Mouse (Mus musculus): ENCODE measurements at regions not wholly inside any gene's neighbourhood (a gene's known extent, or its start where the extent isn't known, plus 50 kb on each side); places are given as distances from the start of the nearest gene placed in this dataset.

- no peak for DNase-seq (ENCODE audit: low read depth)
These were observed 195.3 kb upstream of the Gm5148 start for GRCm38 (mm10) chr3:37919450-37920156.

GRCm38 (mm10) chr3:37916786-37917479 lies 192.6 kb upstream of the Gm5148 start:
- DNase-seq (ENCODE audit: low read depth), result no peak

GRCm38 (mm10) chr3:37916281-37916680 lies 192.0 kb upstream of the Gm5148 start:
- DNase-seq (ENCODE audit: low read depth), result no peak

DNA sequence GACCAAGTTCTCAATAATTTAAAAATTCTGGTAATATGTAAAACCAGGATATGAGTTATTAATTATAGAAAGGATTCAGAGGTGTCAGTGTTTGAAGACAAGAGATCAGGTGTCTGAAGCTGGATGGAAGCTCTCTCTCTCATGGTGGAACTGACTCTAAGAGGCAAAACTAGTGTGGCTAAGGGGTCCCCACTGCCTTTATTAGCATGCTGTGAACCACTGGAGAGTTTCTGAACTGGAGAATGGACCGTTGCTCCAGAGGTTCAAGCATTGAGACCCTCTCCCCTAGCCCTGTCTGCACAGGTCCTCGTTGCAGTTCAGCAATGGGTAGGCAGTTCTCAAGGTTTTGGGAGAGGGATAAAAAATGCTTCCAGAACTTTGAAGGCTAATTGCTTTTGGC lies 191.4 kb upstream of the Gm5148 start:
- DNase-seq (ENCODE audit: low read depth), result no peak

GRCm38 (mm10) chr3:37914136-37914535 lies 189.8 kb upstream of the Gm5148 start:
- no peak for DNase-seq (ENCODE audit: low read depth)

- DNase-seq (ENCODE audit: low read depth), result no peak
These were observed 185.5 kb upstream of the Gm5148 start for GRCm38 (mm10) chr3:37909821-37910220.

DNA sequence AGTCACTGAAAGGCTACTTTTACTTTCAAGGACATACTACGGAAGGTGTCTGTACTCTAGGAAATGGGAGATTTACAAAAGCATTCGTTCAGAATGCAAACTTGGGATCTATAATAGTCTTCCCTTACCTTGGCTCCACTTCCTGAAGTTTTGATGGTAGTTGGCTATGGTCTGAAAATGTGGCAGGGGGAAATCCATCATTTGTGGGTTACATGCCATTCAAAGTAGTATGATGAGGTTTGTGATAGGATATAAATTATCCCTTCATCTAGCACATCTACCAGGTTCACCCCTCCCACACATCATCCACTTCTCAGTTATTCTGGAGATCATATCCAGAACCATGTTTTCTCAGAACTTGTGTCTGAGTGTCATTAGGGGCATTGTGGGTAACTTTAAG lies 184.7 kb upstream of the Gm5148 start:
- DNase-seq (ENCODE audit: low read depth), result no peak

- DNase-seq (ENCODE audit: low read depth), result no peak
These were observed 184.2 kb upstream of the Gm5148 start for GRCm38 (mm10) chr3:37908456-37908855.

GRCm38 (mm10) chr3:37907432-37908088 lies 183.3 kb upstream of the Gm5148 start:
- no peak for DNase-seq (ENCODE audit: low read depth)

GRCm38 (mm10) chr3:37906806-37907251 lies 182.5 kb upstream of the Gm5148 start:
- peak; percentile 25 for DNase-seq (ENCODE audit: low read depth)

DNA sequence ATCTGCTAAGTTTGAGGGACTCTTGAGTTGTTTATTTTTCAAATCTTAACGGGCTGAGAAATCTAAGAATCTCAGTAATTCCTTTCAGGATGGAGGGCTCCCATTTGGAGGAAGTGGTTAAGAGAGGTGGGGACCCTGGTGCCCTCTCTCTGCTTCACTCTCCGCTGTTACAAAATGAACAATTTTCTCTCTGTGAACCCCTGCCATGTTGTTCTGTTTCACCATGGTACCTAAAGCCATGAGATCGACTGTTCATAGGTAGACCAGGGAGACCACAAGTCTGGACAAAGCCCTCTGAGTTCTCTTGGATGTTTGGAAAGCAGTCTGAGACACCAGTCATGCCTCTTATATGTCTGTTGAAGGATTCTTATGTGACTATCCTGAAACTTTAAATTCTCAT lies 179.9 kb upstream of the Gm5148 start:
- DNase-seq (ENCODE audit: low read depth), result no peak

GRCm38 (mm10) chr3:37903482-37903881 lies 179.2 kb upstream of the Gm5148 start:
- DNase-seq (ENCODE audit: low read depth), result no peak

GRCm38 (mm10) chr3:37903021-37903420 lies 178.7 kb upstream of the Gm5148 start:
- no peak for DNase-seq (ENCODE audit: low read depth)

DNA sequence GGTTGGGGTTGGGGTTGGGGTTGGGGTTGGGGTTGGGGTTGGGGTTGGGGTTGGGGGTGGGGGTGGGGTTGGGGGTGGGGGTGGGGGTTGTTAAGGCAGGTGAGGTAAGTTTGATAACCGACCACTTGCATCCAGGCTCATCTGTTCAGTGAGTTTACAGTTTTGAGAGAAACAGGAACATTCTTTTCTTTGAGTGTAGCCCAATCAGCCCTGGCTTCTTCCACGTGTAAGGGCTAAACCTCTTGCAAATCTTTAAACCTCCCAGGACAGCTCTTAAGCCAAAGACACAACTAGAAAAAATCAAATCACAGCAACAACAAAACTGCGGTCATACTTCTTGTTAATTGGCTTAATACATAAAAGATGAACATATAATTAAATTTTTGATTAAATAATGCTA lies 173.1 kb upstream of the Gm5148 start:
- no peak for DNase-seq (ENCODE audit: low read depth)

- DNase-seq (ENCODE audit: low read depth), result no peak
These were observed 172.6 kb upstream of the Gm5148 start for GRCm38 (mm10) chr3:37896821-37897311.

GRCm38 (mm10) chr3:37894599-37894998 lies 170.3 kb upstream of the Gm5148 start:
- no peak for DNase-seq (ENCODE audit: low read depth)

DNA sequence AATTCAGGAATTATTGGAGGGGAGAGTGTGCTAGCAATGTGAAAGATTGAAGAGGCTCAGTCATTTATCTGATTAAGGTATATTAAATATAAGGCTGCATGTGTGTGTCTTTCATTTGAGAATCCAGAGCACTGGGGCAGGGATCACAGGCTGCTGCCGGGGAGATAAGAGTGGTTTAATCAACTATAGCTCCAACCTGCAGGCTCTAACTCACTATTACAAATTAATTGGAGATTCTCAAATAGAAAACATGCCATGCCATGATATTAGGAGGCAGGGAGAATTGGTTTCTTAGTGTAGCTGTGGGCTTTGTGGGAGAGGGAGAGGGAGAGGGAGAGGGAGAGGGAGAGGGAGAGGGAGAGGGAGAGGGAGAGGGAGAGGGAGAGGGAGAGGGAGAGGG lies 165.9 kb upstream of the Gm5148 start:
- no peak for DNase-seq (ENCODE audit: low read depth)

DNA sequence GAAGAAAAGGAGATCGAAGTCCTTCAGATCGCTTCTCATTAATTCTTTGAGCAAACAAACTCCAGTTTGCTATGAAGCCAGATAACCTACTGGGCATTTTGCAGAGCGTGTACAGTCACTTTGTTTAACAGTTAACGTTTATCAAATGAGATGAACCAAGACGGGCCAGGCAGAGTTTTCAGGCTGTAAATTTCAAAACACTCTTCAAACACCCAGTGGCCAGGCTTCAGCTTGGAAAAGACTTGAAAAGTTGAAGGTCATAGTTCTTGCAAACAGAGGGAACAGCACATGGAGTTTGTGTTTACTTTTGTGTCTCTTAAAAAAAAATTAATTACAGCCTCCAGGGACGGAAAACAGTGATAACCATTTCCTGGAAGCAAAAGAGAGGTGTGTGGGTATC lies 164.2 kb upstream of the Gm5148 start:
- no peak for DNase-seq (ENCODE audit: low read depth)

GRCm38 (mm10) chr3:37887711-37888110 lies 163.4 kb upstream of the Gm5148 start:
- no peak for DNase-seq (ENCODE audit: low read depth)

- DNase-seq (ENCODE audit: low read depth), result no peak
These were observed 162.6 kb upstream of the Gm5148 start for GRCm38 (mm10) chr3:37886705-37887454.

- DNase-seq (ENCODE audit: low read depth), result peak; percentile 54
These were observed 161.5 kb upstream of the Gm5148 start for GRCm38 (mm10) chr3:37885776-37886175.

DNA sequence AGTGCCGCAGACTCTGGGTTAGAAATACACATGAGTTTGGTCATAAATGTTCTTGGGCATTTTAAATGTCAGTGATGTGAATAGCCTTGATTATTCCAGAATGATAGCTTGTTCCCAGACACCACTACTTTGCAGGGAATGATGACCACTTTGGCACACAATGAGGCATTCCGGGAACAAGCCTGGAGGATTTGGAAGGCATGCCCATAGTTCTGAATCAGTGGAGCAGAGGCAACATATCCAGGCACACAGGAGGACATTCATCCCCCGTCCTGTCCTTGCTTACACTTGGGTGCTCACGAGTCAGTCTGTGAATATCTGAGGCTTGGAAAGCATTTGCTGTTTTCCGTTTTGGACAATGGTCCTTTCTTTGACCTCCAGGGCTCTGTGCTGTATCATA lies 158.1 kb upstream of the Gm5148 start:
- DNase-seq (ENCODE audit: low read depth), result peak; percentile 48
